Mouse (Mus musculus) heart, embryonic 11.5 days (tissue): ENCODE data around the gene Hcrt. TPM values are rescaled to one million over a fixed set of nuclear protein-coding genes. Genes with fewer than 3 reads are reported as not detected.
"Not testable (repeated sequence)": the region's sequence is repeated elsewhere in the genome, so short reads cannot be mapped to it uniquely, and the experiment has no call there.

ENCODE experiments used
- ATAC-seq: fragments of 200-750 bp; cut with Nextera tagmentation; replicated peaks from 2 replicates; pipeline ENCODE4 v1.8.0; 2017; ENCODE audit warnings: moderate library complexity; ENCODE audit not compliant: insufficient number of reproducible peaks, low FRiP score, low TSS enrichment
- H3K27ac ChIP-seq: fragments of 300-500 bp; sonication (generic); 2 replicates; pipeline ENCODE4 v1.5.1; 2014; ENCODE audit warnings: mild to moderate bottlenecking, low read depth, low read length
- H3K27me3 ChIP-seq: fragments of 300-500 bp; sonication (generic); 2 replicates; pipeline ENCODE4 v1.6.1; 2014; ENCODE audit warnings: mild to moderate bottlenecking, low read length, mixed read lengths; ENCODE audit not compliant: control insufficient read depth, insufficient read depth
- H3K36me3 ChIP-seq: fragments of 300-500 bp; sonication (generic); 2 replicates; pipeline ENCODE4 v1.6.1; 2014; ENCODE audit warnings: mild to moderate bottlenecking, low read length, moderate library complexity, mixed read lengths; ENCODE audit not compliant: control insufficient read depth, insufficient read depth
- H3K4me1 ChIP-seq: fragments of 300-500 bp; sonication (generic); 2 replicates; pipeline ENCODE4 v1.6.1; 2014; ENCODE audit warnings: low read length; ENCODE audit not compliant: control insufficient read depth, insufficient read depth
- H3K4me2 ChIP-seq: fragments of 300-500 bp; sonication (generic); 2 replicates; pipeline ENCODE4 v1.6.1; 2014; ENCODE audit warnings: mild to moderate bottlenecking, moderate library complexity
- H3K4me3 ChIP-seq: fragments of 300-500 bp; sonication (generic); 2 replicates; pipeline ENCODE4 v1.5.1; 2014; ENCODE audit warnings: low read depth, low read length
- H3K9ac ChIP-seq: fragments of 300-500 bp; sonication (generic); 2 replicates; pipeline ENCODE4 v1.6.1; 2014; ENCODE audit warnings: mild to moderate bottlenecking, low read depth, low read length, moderate library complexity
- H3K9me3 ChIP-seq: fragments of 300-500 bp; sonication (generic); replicated peaks from 2 replicates; pipeline ENCODE4 v1.6.1; 2016; ENCODE audit warnings: low read length; ENCODE audit not compliant: control insufficient read depth
- WGBS: fragments of 180-500 bp; shearing (Covaris S2); extraction: QIAGEN DNeasy Blood & Tissue Kit; methylation state at CpG from one replicate; pipeline ENCODE4 v1.1.7; 2014; ENCODE audit not compliant: insufficient replicate concordance; 5-methylcytosine and 5-hydroxymethylcytosine counted together
- polyA plus RNA-seq: library from polyadenylated mRNA; unstranded; fragments of >200 nt; fragmentation: Nextera tagmentation; extraction: Ambion mirVana; gene quantifications from 2 replicates; pipeline ENCODE4 v1.2.1, GENCODE M21; 2014

The Hcrt gene
- polyA plus RNA-seq, 1 experiment from 2014 or later = not detected

DNA sequence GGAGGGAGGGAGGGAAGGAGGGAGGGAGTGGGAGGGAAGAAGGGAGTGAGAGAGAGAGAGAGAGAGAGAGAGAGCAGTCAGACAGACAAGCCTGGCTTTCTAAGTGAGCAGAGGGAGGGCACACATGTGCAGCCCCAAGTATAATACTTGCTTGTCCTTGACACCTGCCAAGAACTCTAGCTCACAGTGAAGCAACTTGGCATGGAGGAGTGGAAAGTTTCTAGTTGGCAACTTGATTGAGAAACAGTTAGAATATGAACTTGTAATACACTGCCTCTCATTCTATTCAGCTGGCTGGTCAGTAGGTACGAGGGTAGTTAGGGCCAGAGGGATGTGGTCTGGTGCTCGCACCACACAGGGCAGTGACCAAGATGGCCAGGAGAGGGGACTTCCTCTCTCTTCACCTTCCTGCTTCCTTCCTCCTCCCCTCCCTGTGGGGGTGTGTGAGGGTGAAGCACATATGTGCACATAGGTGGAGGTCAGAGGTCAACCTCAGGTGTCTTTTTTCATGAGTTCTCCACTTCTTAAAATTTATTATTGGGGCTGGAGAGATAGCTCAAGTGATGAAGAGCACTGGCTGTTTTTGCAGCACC is 28.8 kb upstream of the Hcrt start:
- Histone ChIP-seq H3K9me3 (no peaks in the 10 kb centered on the region), H3K9ac (no peak overlapping the region), H3K4me1 (no peaks in the 10 kb centered on the region), H3K27me3 (no peaks in the 10 kb centered on the region), H3K4me3 (no peak overlapping the region), H3K27ac (no peak overlapping the region), H3K4me2 (no peak overlapping the region), H3K36me3 (peaks cover 23% of the 10 kb centered on the region)
- 82% methylated on average over 2 of the region's 2 CpGs for WGBS
- no peak for ATAC-seq

DNA sequence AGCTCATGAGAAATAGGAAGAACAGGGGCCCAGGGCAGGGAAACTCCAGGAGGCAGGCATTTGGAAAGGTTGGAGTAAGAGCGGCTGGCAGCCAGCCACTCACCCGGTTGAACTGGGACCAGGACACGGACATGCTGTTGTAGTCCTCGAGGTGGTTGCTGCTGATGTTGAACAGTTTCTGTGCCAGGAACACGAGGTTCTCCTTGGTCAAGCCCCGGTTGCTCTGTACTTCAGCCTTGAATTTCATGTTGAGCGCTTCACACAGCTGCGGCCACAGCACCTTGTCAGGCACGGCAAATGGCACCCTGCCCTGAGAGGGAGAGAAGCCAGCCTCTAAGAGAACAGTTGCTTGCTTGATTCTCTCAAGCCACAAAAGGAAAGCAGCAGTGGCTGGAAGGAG is 27.9 kb upstream of the Hcrt start:
- H3K9ac ChIP-seq, H3K4me1 ChIP-seq, H3K27me3 ChIP-seq, H3K9me3 ChIP-seq, H3K27ac ChIP-seq, H3K4me2 ChIP-seq, H3K4me3 ChIP-seq, ATAC-seq: not testable (repeated sequence)
- WGBS = 84% methylated on average over 9 of the region's 9 CpGs
- H3K36me3 ChIP-seq = peaks cover 22% of the 10 kb centered on the region

DNA sequence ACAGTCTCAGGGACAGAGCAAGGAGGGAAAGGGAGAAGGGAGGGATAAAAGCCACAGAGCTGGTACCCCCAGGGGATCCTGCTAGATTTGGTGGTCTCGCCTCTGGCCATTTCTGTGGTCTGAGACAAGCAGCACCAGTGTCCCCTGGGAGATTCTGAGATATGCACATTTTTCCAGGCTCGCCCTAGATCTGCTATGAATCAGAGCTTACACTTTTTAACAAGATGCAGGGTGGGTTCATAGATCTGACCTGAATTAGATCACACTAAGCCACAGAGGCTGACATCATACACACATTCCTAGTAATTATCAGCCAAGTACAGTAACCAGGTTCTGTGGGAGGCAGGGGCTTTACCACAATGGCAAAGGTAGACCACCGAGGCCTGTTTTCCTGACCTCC is 27.0 kb upstream of the Hcrt start:
- WGBS = 84% methylated on average over 3 of the region's 3 CpGs
- Histone ChIP-seq H3K4me2 (no peak overlapping the region), H3K9me3 (no peaks in the 10 kb centered on the region), H3K4me3 (no peak overlapping the region), H3K27ac (no peak overlapping the region), H3K9ac (no peak overlapping the region), H3K27me3 (no peaks in the 10 kb centered on the region), H3K36me3 (peaks cover 23% of the 10 kb centered on the region), H3K4me1 (no peaks in the 10 kb centered on the region)
- no peak for ATAC-seq

DNA sequence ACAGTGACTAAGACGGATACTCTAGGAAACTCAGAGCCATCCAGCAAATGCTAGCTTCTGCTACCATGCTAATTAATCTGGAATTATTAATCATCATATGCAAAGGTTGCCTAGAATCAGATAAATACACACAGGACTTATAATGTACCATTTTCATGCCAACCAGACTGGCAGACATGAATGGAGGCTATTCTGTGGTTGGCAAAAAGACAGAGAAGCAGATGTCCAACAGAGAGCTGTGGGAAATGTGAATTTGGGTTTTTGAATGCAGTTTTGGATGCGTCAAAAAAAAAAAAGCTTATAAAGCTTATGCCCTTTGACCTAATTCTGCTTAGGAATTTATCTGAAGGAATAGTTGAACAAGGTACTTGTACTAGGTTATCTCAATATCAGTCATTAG is 23.0 kb upstream of the Hcrt start:
- Histone ChIP-seq H3K4me2 (no peak overlapping the region), H3K27me3 (no peaks in the 10 kb centered on the region), H3K9me3 (no peaks in the 10 kb centered on the region), H3K36me3 (peaks cover 29% of the 10 kb centered on the region), H3K9ac (no peak overlapping the region), H3K4me1 (peaks cover 10% of the 10 kb centered on the region), H3K4me3 (no peak overlapping the region), H3K27ac (no peak overlapping the region)
- WGBS = 96% methylated on average over 2 of the region's 2 CpGs
- ATAC-seq = no peak

DNA sequence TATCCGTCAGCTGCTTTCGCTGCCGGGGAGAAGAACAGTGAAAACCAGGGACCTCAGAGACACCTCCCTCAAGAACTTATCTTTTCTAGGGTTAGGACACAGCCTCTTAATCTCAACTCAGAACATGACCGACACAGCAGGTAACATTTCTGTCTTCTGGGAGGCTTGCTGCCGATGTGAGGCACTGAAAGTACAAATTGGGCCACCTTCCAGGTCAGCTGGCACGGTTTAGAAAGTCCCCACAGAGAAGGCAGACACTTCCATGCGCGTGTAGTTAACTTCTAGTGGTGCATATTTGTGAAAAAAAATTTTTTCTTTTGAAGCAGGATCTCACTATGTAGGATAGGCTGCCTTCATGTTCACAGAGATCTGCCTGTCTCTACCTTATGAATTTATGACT is 21.6 kb upstream of the Hcrt start:
- Histone ChIP-seq H3K9me3 (no peaks in the 10 kb centered on the region), H3K9ac (no peak overlapping the region), H3K4me3 (no peak overlapping the region), H3K4me2 (no peak overlapping the region), H3K27ac (no peak overlapping the region), H3K36me3 (peaks cover 35% of the 10 kb centered on the region), H3K27me3 (no peaks in the 10 kb centered on the region), H3K4me1 (peaks cover 10% of the 10 kb centered on the region)
- WGBS = 81% methylated on average over 8 of the region's 8 CpGs
- no peak for ATAC-seq

DNA sequence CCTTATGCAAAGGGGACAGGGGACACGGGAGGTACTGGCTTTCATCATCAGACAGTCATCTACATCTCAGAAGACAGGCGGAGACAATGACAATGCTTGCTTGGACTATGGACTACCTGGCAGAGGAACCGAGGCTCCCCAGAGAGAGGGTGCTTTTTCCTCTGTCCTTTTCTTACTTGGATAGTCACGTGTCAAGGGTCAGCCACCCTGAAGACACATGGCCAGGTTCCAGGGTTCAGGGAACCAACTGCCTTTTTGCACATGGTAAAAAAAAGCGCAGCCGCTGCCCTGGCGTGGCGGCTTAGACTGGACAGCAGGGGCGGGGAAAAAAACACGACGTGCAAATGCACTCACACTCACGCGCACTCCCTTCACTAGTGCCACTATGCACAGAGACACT is 19.8 kb upstream of the Hcrt start:
- Histone ChIP-seq H3K27me3 (no peaks in the 10 kb centered on the region), H3K9me3 (no peaks in the 10 kb centered on the region), H3K27ac (no peak overlapping the region), H3K4me1 (peaks cover 10% of the 10 kb centered on the region), H3K9ac (no peak overlapping the region), H3K36me3 (peaks cover 25% of the 10 kb centered on the region), H3K4me3 (no peak overlapping the region), H3K4me2 (no peak overlapping the region)
- ATAC-seq = no peak
- 85% methylated on average over 13 of the region's 13 CpGs for WGBS

DNA sequence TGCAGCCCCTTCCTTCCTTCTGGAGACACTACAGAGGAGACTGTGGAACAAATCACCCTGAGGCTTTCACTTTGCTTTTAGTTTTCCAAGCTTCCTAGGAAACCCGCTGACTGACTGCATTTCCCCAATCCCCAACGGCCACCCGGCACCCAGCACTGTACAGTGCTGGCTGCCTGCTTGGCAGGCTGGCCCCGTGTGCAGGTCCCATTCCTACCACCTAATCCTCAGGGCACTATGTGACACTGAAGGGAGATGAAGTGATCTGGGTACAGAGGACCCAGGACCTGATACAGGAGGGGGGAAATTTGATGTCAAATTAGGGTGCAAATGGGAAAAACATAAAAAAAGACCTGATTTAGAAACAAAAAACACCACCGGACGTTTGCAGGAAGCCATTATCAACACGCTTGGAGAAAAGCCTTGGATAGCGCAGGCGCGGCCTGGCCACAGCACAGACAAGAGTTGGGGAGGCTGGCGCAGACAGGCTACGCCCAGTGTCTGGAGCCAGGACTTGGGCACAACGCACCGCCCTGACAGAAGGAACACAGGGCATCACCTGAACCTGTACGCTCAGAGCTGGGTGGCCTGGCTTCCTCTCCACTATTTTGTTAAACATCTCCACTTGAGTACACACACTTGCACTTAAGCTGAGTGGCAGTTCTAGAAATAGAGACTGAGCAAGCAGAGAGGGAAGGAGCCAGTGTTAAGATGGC is 19.2 kb upstream of the Hcrt start:
- Histone ChIP-seq H3K36me3 (peaks cover 22% of the 10 kb centered on the region), H3K9me3 (no peaks in the 10 kb centered on the region), H3K4me3 (no peak overlapping the region), H3K9ac (no peak overlapping the region; the same call in 1 of the 2 replicates), H3K4me2 (no peak overlapping the region), H3K27ac (no peak overlapping the region), H3K27me3 (no peaks in the 10 kb centered on the region), H3K4me1 (peaks cover 10% of the 10 kb centered on the region)
- no peak for ATAC-seq
- 73% methylated on average over 15 of the region's 15 CpGs for WGBS

DNA sequence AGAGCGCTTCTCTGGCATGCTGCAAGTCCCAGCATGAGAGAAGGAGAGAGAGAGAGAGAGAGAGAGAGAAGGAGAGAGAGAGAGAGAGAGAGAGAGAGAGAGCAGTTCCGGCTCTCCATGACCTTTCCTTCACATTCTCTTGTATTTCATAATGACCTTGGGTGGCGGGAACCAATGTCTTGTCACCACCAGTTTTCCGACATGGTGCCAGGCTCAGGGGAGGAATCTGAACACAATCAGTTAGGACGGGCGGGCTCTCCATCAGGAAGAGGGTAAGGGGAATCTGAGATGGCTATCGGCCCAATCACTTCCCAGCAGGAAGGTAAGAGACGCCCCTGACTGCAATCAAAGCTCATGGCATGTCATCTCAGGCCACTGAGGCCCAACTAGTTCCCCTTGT is 17.5 kb upstream of the Hcrt start:
- no peak for ATAC-seq
- no peaks in the 10 kb centered on the region for H3K9me3 ChIP-seq
- H3K36me3 ChIP-seq = peaks cover 16% of the 10 kb centered on the region
- no peaks in the 10 kb centered on the region for H3K27me3 ChIP-seq
- H3K4me1 ChIP-seq = peaks cover 10% of the 10 kb centered on the region
- no peak overlapping the region for H3K27ac ChIP-seq
- no peak overlapping the region for H3K9ac ChIP-seq
- no peak overlapping the region for H3K4me2 ChIP-seq
- 77% methylated on average over 8 of the region's 8 CpGs for whole genome bisulfite sequencing
- H3K4me3 ChIP-seq = no peak overlapping the region

DNA sequence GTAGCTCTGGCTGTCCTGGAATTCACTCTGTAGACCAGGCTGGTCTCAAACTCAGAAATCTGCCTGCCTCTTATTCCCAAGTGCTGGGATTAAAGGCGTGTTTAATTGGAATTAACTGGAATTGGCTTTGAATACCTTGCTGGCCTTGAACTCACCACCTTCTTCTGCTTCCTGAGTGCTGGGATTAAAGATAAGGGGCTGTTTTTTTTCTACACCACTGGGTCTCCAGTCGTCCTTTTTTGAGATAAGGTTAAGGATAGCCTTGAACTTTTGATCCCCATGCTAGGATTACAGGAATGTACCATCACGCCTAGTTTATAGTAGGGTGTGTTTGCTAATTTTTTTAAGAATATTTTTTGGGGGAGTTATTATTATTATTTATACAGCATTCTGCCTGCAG is 15.3 kb upstream of the Hcrt start:
- Histone ChIP-seq H3K9ac (no peak overlapping the region), H3K27ac (no peak overlapping the region), H3K36me3 (peaks cover 14% of the 10 kb centered on the region), H3K9me3 (no peaks in the 10 kb centered on the region), H3K27me3 (no peaks in the 10 kb centered on the region), H3K4me3 (no peak overlapping the region), H3K4me2 (no peak overlapping the region), H3K4me1 (peaks cover 10% of the 10 kb centered on the region)
- ATAC-seq = no peak
- 53% methylated on average over 3 of the region's 3 CpGs for WGBS
